Mouse (Mus musculus) gastrocnemius, postnatal 25 days (tissue): Measurements from ENCODE around the gene Inmt. TPM values are rescaled to one million over a fixed set of nuclear protein-coding genes. Genes with fewer than 3 reads are reported as not detected.
"Not testable (repeated sequence)": the region's sequence is repeated elsewhere in the genome, so short reads cannot be mapped to it uniquely, and the experiment has no call there.

Experiments used
- DNase-seq: peaks from one replicate; pipeline ENCODE4 v3.0.0; 2022
- long read RNA-seq, 2 experiments: library from polyadenylated mRNA; stranded (forward); transcript quantifications; one replicate each; pipeline ENCODE4 v2.0.0; 2021
- total RNA-seq, 2 experiments: library from RNA; stranded (reverse); gene quantifications; 1 replicate in 1 of 2; 2 replicates in 1 of 2; pipeline ENCODE4 v1.2.3; 2021

The Inmt gene
- total RNA-seq = 1 to 10 TPM; 4.3 to 5.7 TPM
- long read RNA-seq, experiment 1, partial matches to known transcripts = 0 of 1 reads
- long read RNA-seq, experiment 1, other reads (novel, unspliced or antisense) = 0 of 1 reads
- long read RNA-seq, experiment 2, partial matches to known transcripts = 0 of 2 reads
- long read RNA-seq, experiment 2, other reads (novel, unspliced or antisense) = 0 of 2 reads

DNA sequence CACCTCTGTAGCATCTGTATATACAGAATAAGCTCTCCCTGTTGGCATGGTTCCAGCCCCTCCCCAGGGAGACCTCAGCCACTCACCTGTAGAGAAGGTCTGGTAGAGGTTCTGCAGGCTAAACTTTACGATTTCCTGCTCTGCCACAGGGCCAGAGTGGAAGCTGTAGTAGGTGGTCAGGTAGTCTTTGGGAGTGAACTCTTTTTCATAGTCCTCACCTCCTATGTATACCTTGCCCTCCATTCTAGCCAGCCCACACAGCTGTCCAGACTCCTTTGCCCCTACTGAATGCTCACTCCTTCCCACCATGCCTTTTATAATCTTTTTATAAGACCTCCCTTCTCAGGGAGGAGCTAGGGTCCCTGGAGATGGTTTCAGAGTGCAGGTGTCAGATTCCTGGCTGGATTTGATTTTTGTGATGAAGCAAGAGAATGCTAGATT lies at the start of gene Inmt:
Gene Inmt (minus strand): TSS at position 303 of the 441 bp plus-strand sequence.
- no peak for DNase-seq

DNA sequence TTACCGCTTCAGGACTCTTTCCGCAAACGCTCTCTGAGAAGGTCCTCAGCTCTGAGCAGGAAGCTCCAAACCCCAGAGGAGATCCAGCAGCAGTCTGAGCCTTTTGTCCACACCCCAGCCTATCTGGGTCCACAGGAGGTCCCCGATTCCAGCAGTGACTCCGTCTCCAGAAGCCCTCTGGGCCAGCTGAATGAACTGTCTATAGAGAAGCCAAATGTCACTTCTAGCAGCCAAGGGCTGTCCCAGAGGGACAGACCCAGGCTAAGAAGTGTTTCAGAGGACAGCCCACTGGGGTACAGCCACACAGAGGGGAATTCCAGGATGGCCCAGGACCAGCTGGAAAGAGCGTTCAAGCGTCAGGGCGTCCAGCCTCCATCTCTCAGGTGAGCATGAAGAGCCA lies 49.1 kb upstream of the Inmt start:
- DNase-seq = no peak

DNA sequence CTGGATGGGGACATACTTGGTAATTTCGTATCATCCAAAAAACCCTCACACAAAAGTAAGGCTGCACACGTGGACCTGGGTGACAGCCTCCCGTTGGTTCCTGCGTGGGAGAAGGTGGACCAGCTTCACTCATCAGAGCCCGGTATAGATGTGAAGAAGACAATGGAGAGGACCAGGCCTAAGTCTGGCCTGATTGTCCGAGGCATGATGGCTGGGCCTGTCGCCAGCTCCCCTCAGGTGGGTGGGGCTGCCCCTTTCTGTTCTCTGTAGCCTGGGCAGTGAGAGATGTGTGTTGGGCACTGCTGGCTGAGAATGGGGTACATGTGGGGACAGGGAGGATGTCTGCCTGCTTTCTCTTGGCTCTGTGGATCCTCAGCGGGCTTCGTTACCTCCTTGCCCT lies 43.4 kb upstream of the Inmt start:
- DNase-seq = no peak

DNA sequence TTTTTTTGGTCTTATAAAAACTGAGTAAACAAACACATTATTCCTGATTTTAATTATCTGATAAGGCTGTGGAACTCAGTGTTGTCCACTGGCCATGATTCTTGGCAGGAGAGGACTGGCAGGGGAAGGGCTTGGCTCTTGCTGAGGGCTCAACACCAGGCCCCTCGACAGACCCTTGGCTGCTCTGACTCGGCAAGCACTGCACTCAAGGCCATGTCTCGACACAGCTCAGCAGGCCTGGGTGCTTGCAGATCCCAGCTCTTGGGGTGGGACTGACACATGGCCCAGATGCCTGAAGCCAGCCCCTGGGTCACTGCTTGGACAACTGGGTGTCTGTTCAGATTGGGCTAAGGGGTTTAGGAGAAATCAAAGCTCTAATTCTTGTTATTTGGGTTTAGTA lies 39.7 kb upstream of the Inmt start:
- peak; percentile 67 for DNase-seq

DNA sequence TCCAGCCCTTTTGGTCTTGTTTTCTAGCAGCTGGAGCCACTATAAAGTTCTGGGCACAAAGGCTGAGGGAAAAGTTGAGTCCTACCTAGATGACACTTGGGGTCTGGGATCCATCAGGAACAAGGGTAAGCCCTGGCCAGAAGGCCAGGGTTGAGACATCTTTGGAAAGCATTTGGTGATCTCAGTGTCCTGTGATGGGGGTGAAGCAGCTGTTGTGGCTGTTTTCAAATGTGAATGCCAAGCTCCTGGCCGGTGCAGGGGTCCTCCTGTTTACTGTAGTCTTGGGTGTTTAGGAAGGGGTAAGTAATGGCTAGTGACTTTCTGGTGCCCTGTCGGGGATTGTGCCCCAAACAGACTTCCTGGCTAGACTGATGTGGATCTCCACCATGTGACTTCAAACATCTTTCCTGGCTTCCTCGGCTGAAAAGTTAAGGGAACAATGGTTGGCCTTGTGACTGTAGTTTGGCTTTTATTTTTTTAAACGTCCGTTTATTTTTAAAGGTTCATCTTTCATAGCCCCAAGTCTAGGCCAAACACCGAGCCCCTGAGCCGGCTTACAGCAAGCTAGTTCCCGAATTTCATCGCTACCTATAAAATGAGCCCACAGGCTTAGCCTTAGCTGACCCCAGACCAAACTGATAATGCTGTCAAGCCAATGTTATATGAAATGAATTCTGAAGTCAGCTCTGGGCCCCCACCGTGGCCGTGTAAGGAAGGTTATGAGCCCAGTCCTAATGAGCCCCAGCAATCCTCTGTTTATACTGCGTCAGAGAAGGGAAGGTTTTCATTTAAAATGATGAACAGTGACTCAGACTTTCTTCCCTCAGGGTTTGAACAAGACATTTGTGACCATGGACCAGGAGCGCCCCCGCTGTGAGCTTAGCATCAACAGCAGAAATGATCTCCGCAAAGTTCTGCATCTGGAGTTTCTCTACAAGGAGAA lies 35.9 kb upstream of the Inmt start:
- peak; percentile 56 for DNase-seq

DNA sequence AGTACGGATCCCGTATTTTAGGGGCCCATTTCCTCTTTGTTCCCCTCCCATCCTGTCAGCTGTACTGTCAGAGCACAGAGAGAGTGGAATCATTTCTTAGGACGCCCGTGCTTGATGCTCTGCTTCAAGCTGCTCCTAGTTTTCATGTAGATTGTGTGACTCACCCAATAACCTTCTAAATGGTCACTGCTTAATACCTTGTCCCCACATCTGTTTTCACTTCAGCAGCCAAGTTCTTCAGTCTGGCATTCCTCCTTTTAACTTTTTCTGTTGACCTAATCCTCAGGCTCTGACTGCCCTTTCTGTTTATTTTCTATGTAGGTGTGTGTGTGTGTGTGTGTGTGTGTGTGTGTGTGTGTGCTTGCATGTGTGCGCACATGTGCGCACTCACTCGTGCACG lies 32.9 kb upstream of the Inmt start:
- DNase-seq = no peak

DNA sequence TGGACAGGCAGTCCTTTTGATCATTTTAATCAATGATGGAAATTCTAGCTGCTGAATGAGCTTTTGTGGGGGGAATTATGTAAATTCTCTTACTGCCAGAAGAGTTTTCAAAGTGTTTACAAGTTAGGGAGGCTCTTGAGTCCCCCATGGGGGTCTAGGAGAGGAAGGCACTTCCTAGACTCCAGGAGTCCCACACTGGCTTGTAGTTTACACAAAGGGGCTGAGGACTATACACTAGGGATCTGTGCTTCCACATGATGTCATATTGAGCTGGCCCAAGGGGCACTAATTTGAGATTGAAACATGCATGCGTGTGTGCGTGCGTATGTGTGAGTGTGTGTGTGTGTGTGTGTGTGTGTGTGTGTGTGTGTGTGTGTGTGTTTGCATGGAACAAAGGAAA lies 29.1 kb upstream of the Inmt start:
- no peak for DNase-seq

DNA sequence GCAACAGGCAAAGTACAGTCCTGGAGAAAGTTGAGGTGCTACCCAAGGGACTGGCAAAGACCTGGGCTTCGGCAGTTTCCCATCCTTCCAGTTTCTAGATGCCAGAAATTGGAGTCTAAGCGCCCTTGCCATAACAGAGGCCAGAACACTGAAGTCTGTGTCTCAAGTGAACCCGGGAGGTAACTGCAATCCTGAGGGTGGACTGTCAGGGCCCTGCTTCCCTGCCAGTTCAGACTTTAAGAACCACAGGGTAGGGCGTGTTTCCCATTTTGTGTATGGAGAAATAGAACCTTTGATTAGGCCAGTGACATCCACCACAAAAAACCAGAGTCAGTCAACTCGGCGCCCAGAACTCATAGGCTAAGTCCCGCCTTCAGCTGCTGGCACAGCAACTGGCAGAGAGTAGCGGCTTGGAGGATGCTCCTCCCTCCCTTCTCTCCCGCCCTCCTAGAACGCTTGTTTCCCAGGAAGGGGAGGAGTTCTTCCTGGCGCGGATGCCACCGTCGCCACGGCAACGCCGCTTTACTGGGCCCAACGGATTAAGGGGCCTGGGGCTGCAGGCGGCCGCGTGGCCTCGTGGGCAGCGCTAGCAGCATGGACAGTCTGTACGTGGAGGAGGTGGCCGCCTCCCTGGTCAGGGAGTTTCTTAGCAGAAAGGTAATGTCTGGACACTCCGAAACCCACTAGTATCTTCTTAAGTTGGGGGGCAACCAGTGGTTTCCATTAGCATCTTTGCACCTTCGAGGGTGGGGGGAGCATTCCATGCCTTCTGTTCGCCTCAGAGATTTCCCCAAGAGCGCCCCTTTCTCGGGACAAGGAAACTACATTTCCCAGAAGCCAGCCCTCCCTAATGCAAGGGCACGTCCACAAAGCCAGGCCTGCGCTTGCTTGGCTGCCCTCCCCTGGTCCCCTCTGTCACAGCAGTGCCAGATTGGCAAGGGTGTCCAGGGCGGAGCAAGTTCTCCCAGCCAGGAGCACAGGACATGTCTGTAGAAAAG lies 28.4 kb upstream of the Inmt start, which contains the start of gene Mindy4:
Gene Mindy4 (plus strand): TSS at position 471 of the 998 bp plus-strand sequence.
- DNase-seq = peak; percentile 92

DNA sequence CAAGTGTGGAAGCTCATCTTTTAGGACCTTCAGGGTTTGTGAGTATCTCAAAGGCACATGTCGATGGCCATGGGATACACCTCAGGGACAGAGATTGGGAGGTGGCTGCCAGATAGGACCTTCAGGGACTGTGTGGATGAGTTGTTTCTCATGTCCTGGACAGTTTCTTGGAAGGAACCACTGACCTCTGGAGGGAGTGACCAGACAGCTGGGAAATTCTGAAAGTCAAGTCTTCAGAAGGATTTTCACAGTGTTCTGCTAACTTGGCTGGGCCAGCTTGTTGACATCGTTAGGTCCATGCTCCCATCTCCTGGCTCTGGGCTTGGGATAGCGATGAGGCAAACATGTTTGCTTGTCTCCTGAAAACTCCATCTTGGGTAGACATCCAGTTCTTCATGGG lies 24.2 kb upstream of the Inmt start:
- peak; percentile 68 for DNase-seq

DNA sequence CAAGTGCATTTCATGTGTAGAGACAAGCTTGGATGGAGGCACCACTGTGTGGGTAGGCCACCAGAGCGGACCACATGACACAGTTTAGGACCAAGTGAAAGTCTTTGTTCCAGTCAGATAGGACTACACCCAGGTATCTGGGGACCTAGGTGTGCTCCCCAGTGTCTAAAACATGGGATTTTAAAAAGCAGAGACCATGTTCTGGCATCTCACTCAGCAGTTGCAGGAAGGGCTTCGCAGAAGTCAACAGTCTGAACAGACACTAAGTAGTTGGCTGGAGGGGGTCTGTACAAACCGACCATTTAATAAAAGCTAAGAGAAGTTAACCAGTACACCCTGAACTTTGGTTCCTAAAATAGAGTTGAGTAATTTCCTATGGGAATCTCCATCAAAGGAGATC lies 18.3 kb upstream of the Inmt start:
- no peak for DNase-seq

DNA sequence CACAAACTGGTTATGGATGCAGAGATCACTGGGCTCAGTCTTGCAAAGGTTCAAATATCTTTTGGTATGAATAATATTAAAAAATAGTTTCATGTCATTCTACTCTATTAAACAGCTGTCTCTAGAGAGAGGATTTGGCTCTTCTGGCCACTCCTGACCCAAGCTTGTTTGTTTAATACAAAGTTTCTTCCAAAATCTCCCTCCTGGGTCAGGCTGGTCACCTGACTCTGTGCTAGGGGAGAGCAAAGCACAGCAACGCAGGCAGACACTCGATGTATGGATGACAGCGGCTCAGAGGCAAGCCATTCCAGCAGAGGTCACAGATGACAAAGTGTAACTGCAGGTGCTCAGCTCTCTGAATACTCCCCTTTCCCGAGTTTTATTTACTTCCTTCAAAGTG lies 16.7 kb upstream of the Inmt start:
- no peak for DNase-seq

DNA sequence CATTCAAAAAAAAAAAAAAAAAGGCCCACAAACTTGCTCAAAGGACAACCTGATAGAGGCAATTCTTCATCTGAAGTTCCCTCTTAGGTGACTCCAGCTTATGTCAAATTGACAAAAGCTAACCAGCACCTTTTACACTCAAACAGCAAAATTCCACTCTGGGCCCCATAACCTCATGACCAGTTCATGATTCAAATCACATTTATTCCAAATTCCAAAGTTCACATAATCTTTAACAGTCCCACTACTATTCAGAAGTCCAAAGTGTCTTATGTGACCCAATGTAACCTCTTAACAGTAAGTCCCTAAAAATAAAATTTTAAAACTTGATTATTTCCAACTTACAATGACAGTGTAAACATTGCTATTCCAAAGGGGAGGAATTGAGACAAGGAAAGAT lies 14.6 kb upstream of the Inmt start:
- DNase-seq = no peak

DNA sequence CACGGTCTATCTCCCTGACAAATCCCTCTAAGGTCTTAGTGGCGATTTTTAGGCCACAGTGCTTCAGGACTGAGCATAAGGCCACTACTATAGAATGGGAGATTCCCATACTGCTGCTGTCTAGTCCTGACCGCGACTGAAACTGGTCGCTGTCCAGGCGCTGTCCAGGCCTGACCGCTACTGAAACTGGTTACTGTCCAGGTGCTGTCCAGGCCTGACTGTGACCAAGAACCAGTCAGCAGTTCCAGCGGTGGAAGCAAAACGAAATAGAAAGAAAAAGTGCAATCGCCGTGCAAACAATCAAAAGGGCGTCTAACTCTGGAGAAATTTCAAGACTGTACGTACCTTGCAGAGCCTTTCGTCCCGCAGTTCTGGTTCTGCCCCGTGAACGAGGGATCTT lies 13.0 kb upstream of the Inmt start:
- DNase-seq = not testable (repeated sequence)

DNA sequence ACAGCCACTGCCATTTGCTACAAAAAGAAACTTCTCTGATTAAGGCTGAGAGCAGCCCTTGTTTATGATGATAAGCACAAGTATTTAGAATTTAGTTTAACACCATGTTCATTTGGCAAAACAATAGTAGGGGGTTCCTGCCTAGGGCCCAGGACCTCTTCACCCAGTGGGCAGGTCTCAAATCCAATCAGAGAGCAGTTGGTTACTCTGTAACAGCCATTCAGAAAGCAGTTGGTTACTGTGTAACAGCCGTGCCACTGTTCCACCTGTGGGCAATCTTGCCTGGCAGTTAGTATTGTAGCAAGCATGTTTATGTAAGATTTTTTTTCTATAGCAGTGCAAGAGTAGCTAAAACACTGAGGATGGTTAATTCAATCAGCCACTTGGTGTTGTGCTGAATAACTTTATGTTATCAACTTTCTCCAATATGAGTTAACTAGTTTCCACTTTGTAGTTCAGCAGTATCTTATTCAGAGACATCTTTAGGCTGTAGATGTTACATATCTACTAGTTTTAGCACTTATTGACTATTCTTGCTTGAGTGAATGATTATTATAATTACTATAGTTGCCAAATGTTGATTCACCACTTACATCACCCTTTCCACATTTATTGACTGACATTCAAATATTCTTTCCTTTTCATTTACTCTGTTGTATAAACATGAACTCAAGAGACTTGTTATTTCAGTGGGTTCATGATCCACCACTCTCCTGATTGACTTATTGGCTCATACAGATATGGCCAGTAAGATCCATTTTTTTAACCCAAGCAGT lies 8.0 kb upstream of the Inmt start:
- no peak for DNase-seq

DNA sequence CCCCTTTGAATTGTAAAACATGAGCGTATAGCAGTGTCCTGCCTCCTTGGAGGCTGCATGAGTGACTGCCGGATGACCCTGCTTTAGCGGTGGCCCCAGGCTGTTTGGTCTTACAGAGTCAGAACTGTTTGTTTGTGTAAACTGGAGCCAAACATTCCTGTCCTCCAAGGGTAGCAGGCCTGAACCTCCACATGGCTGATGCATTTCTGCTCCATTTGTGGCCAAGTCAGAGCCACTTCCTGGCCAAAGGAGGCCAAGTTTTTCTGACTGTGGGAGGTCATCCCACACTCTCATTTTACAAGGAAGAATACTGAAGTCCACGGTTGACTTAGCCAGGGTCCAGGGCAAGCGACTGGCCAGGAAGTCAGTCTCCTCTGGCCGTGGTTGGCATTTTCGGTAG lies 4.7 kb upstream of the Inmt start:
- DNase-seq = no peak

DNA sequence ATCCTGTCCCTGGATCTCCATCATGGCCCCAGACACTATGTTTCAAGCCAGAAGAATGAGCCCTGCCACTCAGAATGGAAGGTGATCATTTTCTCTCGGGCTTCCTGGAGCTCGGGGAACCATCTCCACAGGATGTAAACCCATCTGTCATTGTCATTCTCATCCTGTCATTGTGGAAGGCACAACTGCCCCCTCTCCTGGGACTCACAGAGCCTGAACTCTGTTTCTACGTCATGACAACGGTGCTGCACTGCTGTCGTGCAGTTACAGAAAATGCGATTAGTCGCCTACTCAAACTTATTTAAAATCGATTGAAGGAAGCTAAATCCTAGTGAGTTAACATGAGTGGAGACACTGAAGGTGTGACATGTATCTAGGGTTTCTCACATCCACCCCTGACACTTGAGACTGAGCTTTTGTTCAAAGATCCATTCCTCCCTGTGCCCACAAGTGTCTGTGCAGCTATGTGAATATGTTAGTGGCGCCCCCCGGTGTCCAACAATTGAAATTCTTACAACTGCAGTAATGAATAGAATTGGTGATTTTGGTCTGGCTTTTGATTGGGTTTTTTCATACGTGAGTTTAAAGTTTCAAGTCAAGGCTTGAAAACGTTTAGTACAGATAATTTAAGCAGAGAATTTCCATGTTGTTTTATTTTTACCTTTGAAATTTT lies 2.4 kb upstream of the Inmt start:
- no peak for DNase-seq

DNA sequence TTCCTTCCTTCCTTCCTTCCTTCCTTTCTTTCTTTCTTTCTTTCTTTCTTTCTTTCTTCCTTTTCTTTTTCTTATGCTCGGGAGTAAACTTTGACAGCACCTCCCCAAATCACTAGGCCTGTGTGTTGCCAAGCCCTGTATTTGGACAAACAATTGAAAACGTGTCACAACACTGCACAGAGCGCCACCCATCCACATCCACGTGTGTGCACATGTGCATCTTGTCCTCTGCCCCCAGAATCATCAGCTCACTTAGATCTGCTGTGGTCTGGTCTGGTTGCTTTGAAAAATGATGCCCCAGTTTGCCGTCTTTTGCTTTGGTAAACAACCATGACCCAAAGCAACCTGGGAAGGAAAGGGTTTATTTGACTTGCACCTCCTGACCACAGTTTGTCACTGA lies 1.0 kb upstream of the Inmt start:
- no peak for DNase-seq

DNA sequence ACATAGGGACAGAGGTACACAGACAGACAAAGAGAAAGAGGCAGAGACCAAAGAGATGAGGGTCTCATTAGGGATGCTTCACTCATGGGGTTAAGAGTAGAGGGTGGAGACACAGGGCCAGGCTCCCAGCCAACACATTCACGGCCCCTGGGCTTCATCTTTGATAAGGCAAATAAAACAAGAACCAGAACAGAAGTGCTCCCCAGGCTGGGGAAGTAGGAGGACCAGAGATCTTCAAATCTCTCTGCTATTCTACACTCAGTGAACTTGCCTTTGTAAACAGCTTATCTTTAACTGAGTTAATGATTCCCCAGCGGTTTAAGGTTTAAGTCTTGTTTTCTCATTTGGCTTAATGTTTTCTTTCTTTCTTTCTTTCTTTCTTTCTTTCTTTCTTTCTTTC lies 613 bp upstream of the Inmt start:
- no peak for DNase-seq

DNA sequence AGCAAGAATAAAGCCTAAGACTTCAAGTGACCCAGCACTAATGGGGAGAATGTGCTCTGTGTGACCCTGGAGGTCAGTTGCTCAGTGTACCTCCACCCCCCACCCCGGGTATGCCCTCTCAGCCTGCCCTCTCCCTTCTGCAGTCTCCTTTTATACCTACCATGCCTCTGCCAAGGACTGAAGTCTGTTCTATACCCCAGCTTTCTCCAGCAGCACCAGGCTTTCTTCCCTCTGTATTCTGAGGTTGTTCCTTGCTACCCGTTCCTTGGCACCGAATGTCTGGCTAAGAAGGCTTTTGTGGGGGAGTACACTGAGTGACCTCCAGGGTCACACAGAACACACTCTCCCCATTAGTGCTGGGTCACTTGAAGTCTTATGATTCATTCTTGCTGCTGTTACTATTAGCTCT lies 898 bp downstream of the Inmt start:
- no peak for DNase-seq

DNA sequence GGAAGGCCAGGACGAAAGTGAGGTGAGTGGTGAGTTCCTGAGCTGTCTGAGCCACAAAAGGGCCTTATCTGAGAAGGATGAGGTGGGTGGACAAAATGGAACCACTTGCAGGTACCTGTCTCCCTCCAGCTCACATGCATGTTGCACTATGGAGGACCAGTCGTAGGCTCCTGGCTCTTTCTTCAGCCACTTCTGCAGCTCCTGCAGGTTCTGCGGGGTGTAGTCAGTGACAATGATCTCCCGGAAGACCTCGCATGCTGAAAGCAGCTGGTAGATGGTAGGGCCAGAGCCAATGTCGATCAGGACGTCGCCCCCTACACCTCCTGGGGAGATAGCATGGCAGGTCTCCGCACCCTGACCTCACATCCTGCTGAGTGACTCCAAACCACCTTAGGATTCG lies 1.7 kb downstream of the Inmt start:
- DNase-seq = no peak

DNA sequence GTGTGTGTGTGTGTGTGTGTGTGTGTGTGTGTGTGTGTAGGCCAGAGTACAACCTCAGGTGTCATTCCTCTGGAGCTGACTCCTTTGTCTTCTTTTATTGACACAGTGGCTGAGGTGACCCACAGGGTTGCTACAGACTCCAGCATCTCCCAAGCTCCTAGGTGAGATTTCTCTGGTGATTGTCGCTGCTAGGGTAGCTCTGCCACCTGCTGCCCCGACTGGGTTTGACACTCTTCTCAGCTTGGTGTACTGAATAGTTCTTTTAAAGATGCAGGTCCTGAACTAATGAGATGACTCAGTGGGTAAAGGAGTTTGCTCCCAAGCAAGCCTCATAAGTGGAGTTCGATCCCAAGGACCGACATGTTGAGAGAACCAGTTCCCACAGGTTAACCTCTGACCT lies 3.2 kb downstream of the Inmt start:
- no peak for DNase-seq
